Mouse (Mus musculus): ENCODE measurements around the gene Pdlim5.
"Not testable (repeated sequence)": the region's sequence is repeated elsewhere in the genome, so short reads cannot be mapped to it uniquely, and the experiment has no call there.

Pdlim5 gene

DNA sequence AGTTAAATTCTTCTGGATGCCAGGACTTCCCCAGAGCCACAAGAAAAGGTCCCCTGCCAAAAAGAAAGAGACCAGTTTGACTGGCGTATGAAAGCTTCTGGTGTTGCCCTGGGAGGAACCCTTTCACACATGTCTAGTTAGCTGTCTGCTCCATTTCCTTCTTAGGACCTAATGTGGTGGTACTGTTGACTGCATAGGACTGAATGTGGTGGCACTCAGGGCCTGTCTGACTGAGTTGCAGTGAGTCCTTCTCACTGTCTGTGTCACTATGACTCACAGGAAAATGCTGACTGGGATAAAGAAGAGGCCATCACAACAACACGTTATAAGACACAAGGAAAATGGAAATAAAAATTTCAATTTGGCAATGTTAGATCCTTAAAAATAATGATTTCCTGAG lies 146.0 kb downstream of the Pdlim5 start:
- DNase-seq = no peak

DNA sequence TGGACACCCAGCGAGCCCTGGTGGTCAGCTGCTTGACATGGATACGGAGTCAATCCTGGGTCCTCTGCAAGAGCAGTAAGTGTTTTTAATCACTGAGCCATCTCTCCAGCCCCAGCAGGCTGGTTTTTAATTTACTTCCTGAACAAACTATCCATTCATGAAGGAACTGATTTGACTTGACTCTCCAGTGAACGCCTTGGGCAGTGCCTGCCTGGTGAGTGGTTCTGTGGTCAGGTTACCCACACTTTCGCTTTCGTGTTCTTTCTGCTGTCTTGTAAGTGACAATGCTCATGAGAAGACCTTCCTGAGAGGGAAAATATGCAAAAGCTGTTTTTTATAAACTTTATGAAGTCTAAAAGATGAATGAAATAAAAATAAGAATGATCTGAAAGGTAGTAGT lies 152.2 kb downstream of the Pdlim5 start:
- no peak for DNase-seq

DNA sequence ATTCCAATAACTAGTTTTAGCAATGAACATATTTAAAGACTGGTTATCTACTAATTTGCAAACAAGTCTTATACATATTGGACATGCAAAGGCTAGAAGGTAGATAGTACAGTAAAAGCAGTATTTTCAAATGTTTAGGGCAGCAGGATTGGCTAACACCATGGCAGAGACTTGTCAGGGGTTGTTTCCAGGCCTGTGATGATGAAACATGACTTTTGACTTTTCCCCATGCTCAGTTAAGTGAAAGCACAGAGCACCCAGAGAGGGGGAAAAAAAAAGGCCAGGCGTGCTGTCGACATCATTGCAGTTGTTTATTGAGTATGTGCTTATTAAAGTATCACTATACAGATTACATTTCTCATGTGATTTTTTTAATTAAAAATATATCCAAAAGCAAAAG lies 156.2 kb downstream of the Pdlim5 start:
- no peak for DNase-seq

DNA sequence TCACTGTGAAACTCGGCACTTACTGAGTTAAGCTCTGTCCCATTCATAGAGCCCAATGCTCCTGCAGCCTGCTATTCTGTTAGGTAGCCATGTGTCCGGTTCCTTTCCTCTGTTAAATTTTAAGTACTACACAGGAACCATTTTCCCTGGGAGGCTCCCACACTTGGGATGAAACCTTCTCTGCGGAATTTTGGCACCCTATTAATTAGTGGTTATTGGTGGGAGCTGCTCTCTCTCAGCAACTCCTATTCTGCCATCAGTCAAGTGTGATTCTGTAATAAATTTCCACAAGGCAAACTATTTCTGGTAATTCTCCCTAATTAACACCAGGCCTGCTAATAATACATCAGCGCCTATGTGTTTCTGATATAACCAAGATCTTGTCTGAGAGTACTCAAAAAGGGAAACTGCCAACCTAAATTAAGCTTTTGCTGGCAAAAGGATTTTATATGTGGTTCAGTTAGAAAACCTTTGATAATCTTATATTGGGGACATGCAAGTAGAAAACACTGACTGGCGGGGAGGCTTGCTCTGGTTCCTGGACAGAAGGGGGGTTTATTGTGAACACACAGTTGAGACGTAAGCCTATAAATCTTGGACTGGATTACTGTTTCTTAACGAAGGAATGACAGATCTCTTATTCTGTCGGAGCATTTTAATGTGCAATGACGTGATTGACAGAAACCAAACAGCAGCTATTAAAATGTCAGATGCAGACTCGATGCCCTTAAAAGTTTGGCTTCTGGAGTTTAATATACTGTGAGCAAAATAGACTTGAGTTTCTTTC lies 157.0 kb downstream of the Pdlim5 start:
- no peak for DNase-seq

DNA sequence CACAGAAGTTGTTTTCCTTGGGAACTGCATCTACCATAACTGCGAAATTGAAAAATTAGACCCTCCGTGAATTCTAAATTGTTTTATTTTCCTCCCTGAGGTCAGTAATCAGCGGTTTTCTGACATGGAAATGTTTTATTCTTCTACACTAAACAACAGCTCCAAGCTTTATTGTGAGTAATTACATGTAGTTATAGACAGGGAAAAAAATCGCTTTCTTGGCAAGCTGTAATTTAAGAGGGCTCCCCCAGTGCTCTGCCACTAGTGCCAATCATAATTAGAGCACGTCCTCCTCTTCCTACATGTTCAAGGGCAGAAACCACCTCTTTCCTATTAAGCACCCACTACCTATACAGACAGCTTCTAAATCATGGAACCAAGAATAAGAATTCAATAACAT lies 157.9 kb downstream of the Pdlim5 start:
- no peak for DNase-seq

DNA sequence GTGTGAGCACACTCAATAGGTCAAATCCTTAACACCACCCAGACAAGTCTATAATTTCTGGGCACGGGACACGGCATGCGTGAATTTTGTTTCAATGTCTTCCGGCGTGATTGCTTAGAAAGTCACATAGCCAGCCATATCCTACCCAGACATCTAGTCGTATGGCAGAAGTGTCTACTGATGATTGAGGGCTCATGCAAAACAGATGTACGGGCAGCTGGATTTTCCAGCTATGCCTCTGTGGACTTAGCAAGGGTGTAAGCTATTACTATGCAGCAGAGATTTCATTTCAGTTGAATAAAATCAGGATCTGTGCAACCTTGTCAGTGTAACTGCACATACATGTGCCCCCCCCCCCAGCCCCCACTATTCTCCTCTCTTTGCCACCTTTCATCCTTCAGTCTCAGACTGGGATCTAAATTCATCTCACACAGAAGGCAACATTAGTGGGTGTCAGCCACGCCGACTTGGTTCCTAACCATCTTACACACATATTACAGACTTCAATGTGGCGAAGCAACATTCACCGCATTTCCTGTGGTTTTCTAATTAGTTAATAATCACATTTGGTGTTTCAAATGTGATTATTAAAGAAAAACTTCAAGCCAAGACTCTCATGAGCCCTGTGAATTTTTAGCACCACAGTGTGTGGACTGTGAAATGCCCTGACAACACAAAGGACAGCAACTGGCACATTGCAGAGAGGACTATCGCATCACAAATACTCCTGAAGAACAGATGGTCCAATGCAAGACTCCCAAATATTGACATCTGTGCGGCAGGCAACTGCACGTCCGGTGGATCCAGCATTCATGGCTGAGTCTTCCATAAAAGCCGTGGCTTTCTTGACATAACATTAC lies 161.7 kb downstream of the Pdlim5 start:
- DNase-seq = no peak

DNA sequence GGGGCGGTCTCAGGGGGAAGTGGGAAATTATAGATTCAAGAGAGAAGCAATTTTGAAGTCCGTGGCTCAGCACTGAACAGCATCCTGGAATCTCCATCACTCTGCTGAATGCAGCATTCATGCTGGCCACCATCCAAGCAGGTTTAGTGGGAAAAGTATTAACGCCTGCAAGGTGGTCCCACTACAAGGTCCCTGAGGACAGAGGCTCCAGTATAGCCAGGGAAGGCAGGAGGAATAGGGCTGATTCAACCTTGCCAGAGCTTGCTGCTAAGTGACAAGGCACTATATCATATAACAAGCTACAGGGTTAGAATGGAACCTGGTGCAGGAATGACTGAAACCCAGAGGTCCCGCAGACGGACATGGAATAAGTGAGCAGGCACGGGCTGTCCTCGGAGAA lies 166.8 kb downstream of the Pdlim5 start:
- no peak for DNase-seq

DNA sequence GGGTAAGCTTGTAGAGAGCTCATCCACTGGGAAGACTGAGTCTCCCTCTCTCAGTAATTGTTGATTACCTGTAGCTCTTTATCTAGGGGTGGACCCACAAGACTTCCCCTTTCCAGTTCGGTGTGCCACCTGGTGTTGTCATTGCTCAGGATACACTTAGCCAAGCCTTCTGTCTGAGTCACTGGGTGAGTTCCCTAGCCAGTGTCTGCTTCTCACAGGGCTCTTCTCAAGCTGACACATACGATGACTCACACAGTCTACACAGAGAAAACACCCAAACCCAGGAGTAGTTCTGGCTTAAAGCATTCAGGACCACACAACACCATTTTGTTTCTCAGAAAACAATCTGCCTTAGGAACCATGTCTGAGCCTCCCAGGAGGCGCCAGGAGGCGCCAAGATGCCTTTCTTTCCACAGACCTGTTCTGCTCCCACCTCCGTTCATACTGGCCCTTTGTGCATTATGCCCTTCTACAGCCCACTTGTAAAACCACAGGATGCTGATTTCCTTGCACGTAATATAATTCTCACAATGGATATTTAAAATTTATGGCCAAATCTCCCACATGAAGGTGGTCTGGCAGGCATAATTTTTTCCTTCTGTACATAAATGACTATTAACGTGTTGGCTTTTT lies 172.9 kb downstream of the Pdlim5 start:
- no peak for DNase-seq

DNA sequence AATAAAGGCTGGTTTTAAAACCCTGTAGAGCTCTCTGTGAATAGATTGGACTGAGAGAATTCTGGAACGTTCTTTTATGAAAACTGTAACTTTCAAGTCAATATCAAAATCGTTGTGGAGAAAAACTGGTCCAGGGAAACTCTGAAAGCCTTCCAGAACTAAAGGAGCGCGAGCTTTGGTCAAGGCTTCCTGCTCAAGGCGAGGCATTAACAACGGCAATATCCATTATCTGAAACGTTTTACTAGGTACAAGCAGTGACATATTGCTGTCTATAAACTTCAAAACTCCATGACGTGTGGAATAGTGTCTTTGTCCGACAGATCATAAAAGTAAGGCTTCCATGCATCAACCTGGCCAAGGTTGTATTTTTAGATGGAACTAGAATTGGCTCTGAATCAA lies 175.6 kb downstream of the Pdlim5 start:
- no peak for DNase-seq

DNA sequence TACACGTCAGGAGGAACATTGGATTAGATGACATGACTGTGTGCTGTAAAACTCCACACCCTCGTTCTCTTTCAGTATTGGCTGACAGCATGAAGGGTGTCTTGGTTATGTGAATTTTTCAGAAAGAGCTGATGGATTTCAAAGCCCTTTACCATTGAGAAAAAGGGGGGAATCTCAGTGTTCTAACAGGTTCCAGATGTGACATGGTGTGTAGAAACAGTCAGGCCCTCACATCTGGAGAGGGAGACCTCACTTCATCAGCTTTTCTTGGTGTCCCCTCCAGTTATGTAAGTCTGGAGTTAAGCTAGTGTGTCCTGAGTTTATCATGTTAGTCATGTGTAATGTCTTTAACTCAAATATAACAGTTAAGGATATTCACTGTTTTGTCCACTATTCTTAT lies 182.7 kb downstream of the Pdlim5 start:
- DNase-seq = no peak

DNA sequence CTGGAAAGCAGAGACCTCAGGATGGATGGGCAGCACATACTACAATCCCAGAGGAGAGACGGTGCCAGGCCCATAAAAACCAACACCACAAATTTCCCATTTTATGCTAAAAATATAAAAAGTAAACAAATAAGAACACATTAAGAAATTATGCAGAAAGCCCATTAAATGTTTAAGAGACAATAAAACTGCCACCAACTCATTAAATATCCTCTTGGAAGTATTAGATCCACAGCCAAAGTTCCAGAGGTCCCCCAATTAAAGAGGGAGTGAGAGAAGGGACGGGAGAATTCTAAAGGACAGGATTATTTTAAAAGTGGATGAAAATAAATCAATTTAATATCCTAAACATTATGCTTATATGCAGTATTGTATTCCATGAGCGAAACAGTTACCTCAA lies 183.3 kb downstream of the Pdlim5 start:
- no peak for DNase-seq

DNA sequence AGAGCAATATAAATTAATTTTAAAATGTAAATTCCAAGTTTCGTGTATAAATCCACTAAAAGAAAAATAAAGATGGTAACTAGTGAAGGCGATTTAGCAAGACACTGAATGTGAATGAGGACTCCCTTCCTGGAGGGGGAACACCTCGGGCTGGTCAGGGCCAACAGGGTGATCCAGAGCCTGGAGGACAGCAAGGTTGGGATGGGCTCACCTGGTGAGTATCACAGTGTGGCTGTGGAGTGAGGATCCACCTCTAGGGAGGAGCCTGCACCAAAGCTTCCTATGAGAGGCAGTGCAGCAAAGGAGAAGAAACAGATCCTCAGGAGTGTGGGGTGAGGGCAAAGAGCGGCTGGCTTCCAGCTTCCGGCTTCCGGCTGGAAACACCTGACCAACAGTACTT lies 185.5 kb downstream of the Pdlim5 start:
- DNase-seq = no peak

DNA sequence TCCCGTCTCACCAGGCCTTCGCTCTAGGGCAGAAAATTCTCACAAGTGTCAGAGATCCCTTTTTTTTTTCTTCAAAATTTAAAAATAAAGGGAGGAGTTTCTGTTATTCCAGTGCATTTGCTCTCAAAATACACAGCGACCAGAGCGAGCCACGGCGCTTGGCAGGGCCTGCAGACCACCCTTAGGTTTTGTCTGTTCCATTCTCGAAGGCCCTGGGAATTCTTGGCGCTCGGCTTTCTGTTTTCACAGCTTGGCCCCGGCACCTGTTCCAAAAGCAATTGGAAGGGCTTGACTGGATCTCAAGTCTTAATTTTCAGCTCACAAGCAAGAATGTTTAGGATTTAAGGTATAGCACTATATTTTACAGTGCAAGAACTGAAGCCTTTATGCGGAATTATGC lies 186.4 kb downstream of the Pdlim5 start:
- peak; percentile 13 to 19 for DNase-seq

DNA sequence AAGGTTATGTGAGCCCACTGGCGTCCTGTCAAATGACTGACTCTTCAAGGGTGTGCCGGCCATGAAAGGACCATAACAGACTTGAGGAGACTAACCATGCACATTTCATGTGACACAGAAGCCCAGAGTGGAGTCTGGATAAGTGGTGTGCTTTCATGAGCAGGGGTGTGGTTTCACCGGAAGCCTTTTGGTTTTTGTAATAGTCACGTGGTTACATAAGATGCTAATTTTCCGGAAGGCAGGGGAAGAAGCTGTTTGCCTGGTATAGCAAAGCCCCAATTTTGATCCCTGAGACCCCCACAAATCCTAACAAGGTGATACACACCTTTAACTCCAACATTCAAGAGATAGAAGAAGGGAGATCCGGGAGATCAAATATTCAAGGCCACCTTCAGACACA lies 188.0 kb downstream of the Pdlim5 start:
- DNase-seq = no peak

DNA sequence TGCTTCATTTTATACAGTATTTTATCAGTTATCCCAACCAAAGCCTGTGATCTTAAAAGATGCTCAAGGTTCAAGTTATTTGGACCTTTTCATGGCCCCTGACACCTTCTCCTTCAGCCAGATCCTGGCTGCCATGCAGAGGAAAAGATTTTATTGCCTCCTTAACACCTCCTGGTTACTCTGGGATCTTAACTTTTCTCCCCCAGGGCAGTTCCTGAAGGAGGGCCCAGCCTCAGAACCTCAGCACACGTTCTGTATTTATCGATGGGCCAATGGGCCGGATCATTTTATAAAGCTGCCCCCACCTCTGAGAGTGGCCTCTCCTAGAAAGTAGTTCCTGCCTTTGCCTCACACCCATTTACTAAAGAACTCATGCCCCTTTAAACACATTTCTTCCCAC lies 189.2 kb downstream of the Pdlim5 start:
- no peak for DNase-seq

DNA sequence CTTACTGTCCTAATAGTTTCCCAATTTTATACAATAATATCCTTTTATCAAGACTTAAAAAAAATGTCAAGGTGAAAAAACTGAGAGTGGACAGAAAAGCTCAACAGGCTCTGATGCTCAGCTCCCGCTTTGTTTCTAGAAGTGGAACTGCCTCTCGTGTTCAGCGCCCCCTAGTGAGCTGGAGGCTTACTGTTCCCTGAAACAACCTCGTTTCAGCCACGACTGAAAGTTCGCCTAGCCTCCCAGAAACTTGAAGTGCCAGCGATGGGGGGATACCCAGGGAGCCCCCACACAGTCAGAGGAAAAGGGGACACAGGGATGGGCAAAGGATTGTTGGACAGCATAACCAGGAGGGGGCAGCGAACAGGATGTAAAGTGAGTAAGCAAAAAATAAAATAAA lies 199.4 kb downstream of the Pdlim5 start:
- no peak for DNase-seq

DNA sequence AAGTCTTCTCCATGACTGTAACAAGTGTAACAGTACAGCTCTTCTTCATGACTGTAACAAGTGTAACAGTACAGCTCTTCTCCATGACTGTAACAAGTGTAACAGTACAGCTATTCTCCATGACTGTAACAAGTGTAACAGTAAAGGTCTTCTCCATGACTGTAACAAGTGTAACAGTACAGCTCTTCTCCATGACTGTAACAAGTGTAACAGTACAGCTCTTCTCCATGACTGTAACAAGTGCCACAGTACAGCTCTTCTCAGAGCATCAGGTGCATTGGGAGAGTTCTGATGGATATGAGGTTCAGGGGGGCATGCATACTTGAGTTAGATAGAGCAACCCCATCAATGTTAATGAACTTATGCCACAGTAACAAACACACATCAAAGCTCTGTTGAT lies 203.9 kb downstream of the Pdlim5 start:
- not testable (repeated sequence) for DNase-seq
